Mouse (Mus musculus): ENCODE data around the gene D5Ertd579e.

DNA sequence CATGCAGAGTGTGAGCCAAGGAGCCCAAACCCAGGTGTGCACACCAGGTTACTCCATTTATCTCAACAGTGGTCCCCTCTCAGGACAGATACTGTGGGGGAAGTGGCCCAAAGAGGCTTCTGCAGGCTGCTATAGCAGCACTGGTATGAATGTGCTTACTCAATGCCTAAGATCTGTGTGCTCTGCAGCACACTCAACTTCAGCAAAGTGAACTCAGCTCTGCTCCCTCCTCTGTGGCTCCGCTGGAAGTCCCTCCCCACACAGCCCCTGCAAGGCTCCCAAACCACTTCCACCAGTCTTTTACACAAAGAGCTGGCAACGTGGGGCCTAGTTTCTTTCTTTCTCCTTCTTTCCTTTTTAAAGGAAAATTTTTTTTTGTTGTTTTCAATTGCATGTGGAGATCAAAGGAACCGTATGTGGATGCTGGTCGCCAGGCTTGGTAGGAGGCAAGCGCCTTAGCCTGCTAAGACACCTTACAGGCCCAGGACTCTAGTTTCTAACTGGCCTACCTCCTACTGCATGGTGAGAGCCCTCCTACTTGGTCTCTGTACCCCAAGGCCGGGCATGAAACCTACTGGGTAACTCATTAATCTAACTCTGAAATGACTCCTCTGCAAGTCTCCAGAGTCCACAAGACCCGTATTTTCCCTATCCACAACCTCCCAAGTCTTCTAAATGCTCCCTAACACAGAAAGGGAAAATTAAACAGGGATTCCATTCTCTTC lies 138.1 kb downstream of the D5Ertd579e start:
- TF ChIP-seq CTCF (IDR thresholded peaks at IDR 0.05; ENCODE audit: control insufficient read depth, insufficient read depth, insufficient replicate concordance, low read depth, low read length) (no peak), POLR2A (IDR thresholded peaks at IDR 0.05; ENCODE audit: control insufficient read depth, low read depth, low read length) (no peak)

Measured in testis, adult 2 months (tissue).